Mouse (Mus musculus) monocyte, adult 2 months (primary cell): ENCODE results near the gene Hs6st2.
A peak's percentile ranks its signal among the peaks of the same experiment; 100 is the strongest.

Experiments used
- DNase-seq, 2 experiments: peaks; one replicate each; pipeline ENCODE4 v3.0.0; 2022; ENCODE audit warnings: low spot score in 2 of 2, low read depth in 1 of 2

The Hs6st2 gene

GRCm38 (mm10) chrX:51590448-51591010, 91.1 kb downstream of the Hs6st2 start:
- no peak for DNase-seq

GRCm38 (mm10) chrX:51585444-51585843, 96.2 kb downstream of the Hs6st2 start:
- DNase-seq: no peak

- no peak for DNase-seq
Measured at GRCm38 (mm10) chrX:51581704-51582103, 100.0 kb downstream of the Hs6st2 start.

GRCm38 (mm10) chrX:51561880-51562279, 119.8 kb downstream of the Hs6st2 start:
- DNase-seq: no peak

- no peak for DNase-seq
Measured at GRCm38 (mm10) chrX:51539626-51540025, 142.0 kb downstream of the Hs6st2 start.

DNA sequence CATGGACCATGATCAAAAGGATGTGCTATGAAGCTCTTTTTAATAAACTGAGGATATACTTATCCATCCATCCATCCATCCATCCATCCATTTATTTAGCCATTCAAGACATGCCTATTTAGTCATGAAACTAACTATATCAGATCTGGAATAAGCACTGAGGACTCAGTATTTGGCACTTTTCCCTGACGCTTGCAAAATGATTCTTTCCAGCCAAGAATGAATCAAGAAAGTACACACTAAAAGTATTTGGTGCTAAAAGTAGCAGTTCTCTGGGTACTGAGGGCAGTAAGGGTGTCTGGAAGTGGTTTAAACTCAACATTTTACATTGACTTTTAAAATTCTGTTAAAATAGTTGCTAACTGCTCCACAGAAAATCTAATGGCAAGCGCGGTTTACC, 144.6 kb downstream of the Hs6st2 start:
- DNase-seq: no peak

DNA sequence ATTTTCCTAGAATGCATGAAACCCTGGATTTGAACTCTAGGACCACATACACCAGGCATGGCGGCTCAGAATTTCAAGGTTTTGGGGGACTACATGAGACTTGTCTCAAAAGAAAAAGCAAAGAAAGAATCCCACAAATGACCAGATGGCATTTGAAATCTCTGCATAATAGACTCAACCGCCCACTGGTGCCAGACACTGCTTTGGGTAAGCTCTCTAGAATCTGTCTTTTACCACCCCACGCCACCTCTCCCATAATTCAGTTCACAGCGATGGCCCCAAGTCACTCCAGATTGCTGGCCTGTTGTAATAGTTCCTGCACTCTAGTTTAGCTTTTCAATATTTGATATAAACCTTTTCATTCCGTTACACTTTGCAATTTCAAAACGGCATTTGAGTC, 146.4 kb downstream of the Hs6st2 start:
- DNase-seq: no peak

DNA sequence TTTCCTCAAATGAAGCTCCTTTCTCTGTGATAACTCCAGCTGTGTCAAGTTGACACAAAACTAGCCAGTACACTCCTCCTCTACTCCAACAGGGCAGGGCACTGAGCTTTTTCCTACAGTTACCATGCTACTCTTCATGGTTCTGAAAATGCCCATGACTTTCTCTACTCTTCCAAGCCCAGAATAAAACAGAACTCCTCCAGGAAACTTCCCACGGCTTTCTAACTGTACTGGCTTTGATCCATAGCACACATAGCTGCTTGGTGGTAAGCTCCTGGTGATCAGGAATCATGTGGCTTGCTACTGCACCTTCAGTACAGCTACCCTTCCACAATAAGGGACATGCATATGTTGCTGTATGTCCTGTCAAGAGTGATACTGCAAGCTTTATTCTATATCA, 150.5 kb downstream of the Hs6st2 start:
- no peak for DNase-seq

DNA sequence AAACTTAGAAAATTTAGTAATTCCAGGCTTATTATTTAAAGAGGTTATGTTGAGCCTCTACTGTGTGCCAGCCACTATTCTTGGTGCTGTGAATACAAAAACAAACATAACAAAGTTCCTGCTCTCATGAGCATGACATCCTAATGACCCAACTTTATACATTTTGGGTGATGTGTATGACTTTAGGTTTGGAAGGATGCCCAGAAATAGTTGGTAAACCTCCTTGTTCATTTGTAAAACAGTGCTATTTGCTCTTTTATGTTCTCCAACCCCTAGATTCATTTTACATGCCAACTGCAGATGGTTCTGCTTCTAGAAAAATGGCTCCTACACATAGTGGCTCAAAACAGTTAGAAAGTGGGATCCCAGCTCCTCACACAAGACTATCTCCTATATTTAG, 153.1 kb downstream of the Hs6st2 start:
- DNase-seq: no peak

DNA sequence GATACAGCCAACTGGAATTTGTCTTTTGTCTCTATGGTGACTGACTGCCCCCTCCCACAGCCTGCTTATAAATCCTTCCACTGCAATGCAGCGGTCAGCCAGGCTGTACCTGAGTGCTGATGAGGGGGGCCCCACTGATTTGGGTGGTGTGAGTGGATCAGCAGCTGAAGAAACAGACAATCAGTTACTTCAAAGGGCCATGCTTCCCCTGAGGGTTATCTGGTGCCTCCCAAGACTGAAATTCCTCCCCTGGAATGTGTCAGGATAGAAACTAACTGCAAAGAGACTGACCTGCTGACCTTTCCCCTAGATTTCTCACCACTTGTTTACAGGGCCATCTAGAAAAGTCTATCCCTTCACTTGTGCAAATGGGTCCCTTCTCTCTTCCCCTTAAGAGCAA, 166.8 kb downstream of the Hs6st2 start:
- DNase-seq: no peak

DNA sequence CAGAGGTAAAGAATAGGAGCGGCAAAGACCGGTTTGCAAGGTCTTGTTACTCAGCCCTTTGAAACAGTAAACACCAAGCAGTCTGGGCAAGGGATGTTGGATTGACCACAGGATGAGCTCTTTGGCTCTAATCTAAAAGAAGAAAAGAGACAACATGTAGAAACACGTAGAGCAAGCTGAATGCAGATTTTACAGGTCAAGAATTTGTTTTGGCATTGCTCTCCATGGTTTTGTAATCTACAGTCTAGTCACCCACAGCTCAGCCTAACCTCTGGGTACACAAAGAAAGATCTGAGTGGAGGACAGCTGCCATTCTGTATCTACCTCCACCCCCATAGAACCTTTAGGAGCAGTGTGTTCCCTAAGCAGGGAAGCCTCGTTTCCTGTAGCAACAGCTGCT, 175.1 kb downstream of the Hs6st2 start:
- no peak for DNase-seq

- no peak for DNase-seq
Measured at GRCm38 (mm10) chrX:51505691-51506090, 176.0 kb downstream of the Hs6st2 start.

DNA sequence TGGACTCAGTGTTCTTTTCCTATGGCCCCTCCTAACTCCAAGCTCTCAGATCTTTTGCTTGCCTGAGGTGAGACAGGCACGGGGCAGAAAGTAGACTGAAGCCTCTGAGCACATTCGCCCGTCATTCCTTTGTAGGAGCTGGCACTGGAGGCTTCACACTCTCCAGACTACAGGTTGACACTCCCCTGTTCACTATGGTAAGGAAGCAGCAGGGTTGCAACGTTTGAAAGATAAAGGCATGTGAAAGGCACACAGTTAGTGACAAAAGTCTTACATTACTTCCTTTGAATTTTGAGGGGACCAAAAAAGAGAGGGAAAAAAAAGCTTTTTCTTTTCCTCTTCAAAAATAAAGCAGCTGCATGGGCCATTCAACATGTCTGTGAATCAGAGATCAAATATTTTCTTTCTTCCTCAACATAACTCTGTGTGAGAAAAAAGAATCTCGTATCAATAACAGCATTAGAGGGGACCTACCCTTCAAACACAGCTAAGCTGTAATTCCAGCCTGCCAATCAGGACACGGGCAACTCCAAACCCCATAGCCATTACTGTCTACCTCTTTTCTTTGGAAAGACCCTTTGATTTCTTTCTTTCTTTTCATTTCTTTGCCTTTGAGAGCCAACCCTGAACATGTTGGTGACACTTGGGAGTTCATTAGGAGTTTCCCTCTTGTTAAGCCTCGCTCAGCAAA, 177.7 kb downstream of the Hs6st2 start:
- DNase-seq: no peak

DNA sequence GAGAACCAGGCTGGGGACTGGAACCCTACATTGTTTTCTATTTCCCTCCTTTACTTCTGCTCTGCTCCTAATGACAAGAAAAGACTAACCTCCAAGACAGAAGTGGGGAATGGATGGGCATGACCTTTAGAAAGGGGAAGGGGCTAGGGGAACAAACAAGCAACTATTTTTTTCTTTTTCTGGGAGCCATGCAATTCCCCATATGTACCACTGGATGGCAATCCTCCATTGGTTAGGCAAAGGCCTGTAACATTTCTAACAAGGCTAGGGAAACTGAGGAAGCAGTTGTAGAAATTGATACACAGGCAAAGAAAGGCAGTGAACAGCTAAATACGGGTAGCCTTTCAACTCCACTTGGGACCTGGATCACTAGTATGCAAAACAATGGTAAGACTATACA, 183.8 kb downstream of the Hs6st2 start:
- no peak for DNase-seq

DNA sequence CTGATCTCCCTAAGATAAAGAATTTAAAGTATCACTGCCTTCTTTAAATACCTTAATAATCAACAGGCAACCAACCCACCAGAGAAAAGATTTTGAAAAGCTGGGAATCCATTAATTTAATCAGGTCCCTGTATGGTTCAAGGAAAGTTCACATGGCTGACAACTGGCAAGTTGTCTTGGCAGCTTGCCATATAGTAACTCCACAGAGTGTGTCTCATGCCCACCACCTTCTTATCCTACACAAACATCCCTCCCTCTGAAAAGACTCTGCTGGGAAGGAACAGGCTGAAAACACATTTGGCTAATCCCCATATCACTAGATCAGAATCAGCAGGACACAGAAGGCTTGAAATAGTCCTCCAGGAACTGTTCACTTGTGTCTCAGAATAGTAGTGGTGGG, 193.3 kb downstream of the Hs6st2 start:
- DNase-seq: no peak

- DNase-seq: no peak
Measured at GRCm38 (mm10) chrX:51469411-51469810, 212.2 kb downstream of the Hs6st2 start.

GRCm38 (mm10) chrX:51461413-51461812, 220.2 kb downstream of the Hs6st2 start:
- peak in 1 of 2 experiments; percentile 0 for DNase-seq

- no peak for DNase-seq
Measured at GRCm38 (mm10) chrX:51443366-51443765, 238.3 kb downstream of the Hs6st2 start.

DNA sequence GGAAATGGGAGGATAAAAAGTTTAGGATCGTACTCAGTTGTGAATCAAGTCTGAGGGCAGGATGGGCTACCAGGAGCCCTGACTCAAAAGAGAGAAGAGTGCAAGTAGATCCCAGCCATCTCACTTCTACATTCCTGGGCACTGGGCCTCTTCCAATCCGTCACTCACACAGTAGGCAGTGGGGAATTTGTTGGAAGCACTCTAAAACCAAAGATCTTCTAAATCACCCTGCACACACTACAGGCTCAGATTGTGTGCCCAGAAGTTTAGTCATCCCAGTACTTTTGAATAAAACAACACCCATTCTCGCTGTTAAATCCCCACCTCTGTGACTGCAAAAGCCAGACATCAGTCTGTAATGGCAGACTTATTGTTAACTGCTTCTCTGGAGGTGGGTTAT, 249.9 kb downstream of the Hs6st2 start:
- DNase-seq: no peak

- DNase-seq: no peak
Measured at GRCm38 (mm10) chrX:51425031-51425430, 256.6 kb downstream of the Hs6st2 start.

- no peak for DNase-seq
Measured at GRCm38 (mm10) chrX:51410289-51410688, 271.4 kb downstream of the Hs6st2 start.

DNA sequence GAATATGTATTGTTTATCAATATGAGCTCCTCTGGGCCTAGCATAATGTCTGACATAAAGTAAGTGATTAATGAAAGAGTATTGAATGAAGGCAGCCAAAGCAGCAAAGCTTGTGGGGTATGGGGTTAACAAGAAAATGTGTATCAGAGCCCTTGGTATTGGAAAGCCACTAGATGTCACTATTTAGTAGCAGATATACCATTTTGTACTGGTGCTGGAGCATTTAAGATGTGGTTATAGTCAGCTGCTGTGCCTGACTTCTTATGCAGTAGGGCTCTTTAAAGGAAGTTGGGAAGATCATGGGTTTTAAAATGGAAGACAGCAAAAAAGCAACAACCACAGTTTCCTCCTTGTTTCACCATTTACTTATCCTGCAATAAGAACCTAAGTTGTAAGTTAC, 284.2 kb downstream of the Hs6st2 start:
- DNase-seq: no peak

- no peak for DNase-seq
Measured at GRCm38 (mm10) chrX:51374670-51375069, 307.0 kb downstream of the Hs6st2 start.
